Mouse (Mus musculus): ENCODE measurements around the gene Kif4. TPM values are rescaled to one million over a fixed set of nuclear protein-coding genes. Genes with fewer than 3 reads are reported as not detected.

Kif4 gene
- polyA plus RNA-seq, 1 experiment = 13.4 TPM

DNA sequence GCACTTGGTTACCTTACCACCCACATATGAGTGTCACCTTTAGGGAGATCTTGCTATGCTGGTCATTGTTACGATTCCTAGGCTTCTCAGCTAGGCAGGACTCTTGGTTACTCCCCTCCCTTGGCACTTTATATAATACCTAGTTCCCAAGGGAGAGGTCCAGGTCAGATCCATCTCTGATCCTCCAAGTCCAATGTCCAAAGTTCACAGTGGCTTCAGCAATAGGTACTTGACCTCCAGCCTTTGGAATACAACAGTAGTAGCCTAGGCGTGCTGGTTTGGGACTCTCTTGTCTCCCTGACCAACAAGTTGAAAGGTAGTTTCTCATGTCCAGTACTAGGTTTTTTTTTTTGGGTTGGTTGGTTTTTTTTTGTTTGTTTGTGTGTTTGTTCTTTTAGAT is 3.5 kb downstream of the Kif4 start:
- Histone ChIP-seq H3K4me1 (ENCODE audit: control insufficient read depth, insufficient read depth, low read length) (no peaks in the 10 kb centered on the region; the same call in 1 of the 2 replicates), H3K27ac (ENCODE audit: insufficient read depth, low read depth, low read length) (no peak overlapping the region), H3K4me3 (ENCODE audit: insufficient read depth, low read length) (no peak overlapping the region)
- no peak for TF ChIP-seq CTCF (IDR thresholded peaks at IDR 0.05; ENCODE audit: low read depth, low read length)
- TF ChIP-seq POLR2A (IDR thresholded peaks at IDR 0.05; ENCODE audit: borderline replicate concordance, low read depth, low read length) = no peak

DNA sequence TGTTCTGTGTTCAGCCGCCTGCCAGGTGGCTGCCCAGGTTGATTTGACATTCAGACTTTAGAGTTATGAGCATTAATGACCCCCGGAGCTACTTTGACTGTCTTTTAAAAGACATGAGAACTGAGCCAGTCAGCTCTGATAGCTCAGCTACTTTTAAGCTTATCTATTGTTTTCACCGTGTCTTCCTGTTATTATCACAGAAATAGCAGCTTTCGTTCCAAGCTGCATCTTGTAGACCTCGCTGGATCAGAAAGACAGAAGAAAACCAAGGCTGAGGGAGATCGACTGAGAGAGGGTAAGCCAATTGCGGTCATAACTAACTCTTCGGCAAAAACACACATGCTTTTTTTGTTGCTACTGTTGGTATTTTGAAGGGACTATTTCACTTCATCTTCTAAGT is 12.9 kb downstream of the Kif4 start:
- Histone ChIP-seq H3K27ac (ENCODE audit: insufficient read depth, low read depth, low read length) (no peak overlapping the region), H3K4me3 (ENCODE audit: insufficient read depth, low read length) (no peak overlapping the region), H3K4me1 (ENCODE audit: control insufficient read depth, insufficient read depth, low read length) (peaks cover 9% of the 10 kb centered on the region)
- TF ChIP-seq CTCF (IDR thresholded peaks at IDR 0.05; ENCODE audit: low read depth, low read length) (no peak), POLR2A (IDR thresholded peaks at IDR 0.05; ENCODE audit: borderline replicate concordance, low read depth, low read length) (no peak)

DNA sequence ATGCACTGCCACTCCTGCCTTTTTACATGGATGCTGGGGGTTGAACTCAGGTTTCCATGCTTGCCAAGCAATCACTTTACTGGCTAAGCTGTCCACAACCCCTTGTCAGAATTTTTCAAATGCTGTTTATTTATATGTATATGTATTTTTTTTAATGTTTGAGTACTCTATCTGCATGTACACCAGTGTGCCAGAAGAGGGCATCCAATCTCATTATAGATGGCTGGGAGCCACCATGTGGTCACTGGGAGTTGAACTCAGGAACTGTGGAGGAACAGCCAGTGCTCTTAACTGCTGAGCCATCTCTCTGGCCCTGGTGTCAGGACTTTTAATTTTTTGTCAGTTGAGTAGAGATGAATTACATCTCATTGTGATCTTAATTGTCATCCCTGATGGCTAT is 27.3 kb downstream of the Kif4 start:
- Histone ChIP-seq H3K4me1 (ENCODE audit: control insufficient read depth, insufficient read depth, low read length) (peaks cover 2% of the 10 kb centered on the region; the same call in 1 of the 2 replicates), H3K27ac (ENCODE audit: insufficient read depth, low read depth, low read length) (no peak overlapping the region), H3K4me3 (ENCODE audit: insufficient read depth, low read length) (no peak overlapping the region)
- TF ChIP-seq POLR2A (IDR thresholded peaks at IDR 0.05; ENCODE audit: borderline replicate concordance, low read depth, low read length) (no peak), CTCF (IDR thresholded peaks at IDR 0.05; ENCODE audit: low read depth, low read length) (no peak)

- TF ChIP-seq POLR2A (IDR thresholded peaks at IDR 0.05; ENCODE audit: borderline replicate concordance, low read depth, low read length) = no peak
- no peak for TF ChIP-seq CTCF (IDR thresholded peaks at IDR 0.05; ENCODE audit: low read depth, low read length)
These were observed 39.3 kb downstream of the Kif4 start for GRCm38 (mm10) chrX:100664825-100665224.

DNA sequence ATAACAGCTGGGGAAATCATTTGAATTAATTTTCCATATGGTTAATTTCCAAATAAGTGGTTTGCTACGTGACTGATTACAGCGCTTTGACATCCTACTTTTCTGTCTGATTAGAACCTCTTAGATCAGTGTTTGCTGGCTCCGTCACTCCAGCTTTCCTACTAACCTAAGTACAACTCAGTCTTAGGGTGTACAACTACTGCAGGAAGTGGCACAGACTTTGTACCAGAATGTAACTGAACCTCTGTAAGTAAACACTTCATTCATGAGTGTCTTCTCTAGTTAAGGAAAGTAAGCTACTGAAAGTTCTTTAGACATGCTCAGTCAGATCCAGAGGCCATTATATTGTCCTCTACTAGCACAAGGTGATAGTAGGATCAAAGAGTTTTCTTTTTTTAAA is 52.7 kb downstream of the Kif4 start:
- Histone ChIP-seq H3K27ac (ENCODE audit: insufficient read depth, low read depth, low read length) (no peak overlapping the region), H3K4me1 (ENCODE audit: control insufficient read depth, insufficient read depth, low read length) (no peaks in the 10 kb centered on the region), H3K4me3 (ENCODE audit: insufficient read depth, low read length) (no peak overlapping the region)
- TF ChIP-seq CTCF (IDR thresholded peaks at IDR 0.05; ENCODE audit: low read depth, low read length) (no peak), POLR2A (IDR thresholded peaks at IDR 0.05; ENCODE audit: borderline replicate concordance, low read depth, low read length) (no peak)

More at GRCm38 (mm10) chrX:100664825-100665224, 39.3 kb downstream of the Kif4 start:
- no peak overlapping the region for H3K4me3 ChIP-seq (ENCODE audit: insufficient read depth, low read length)
- no peak overlapping the region for H3K27ac ChIP-seq (ENCODE audit: insufficient read depth, low read depth, low read length)
- H3K4me1 ChIP-seq (ENCODE audit: control insufficient read depth, insufficient read depth, low read length) = no peaks in the 10 kb centered on the region

- H3K4me1 ChIP-seq (ENCODE audit: control insufficient read depth, insufficient read depth, low read length) = no peaks in the 10 kb centered on the region
- TF ChIP-seq CTCF (IDR thresholded peaks at IDR 0.05; ENCODE audit: low read depth, low read length) = no peak
- no peak for TF ChIP-seq POLR2A (IDR thresholded peaks at IDR 0.05; ENCODE audit: borderline replicate concordance, low read depth, low read length)
- H3K4me3 ChIP-seq (ENCODE audit: insufficient read depth, low read length) = no peak overlapping the region
- H3K27ac ChIP-seq (ENCODE audit: insufficient read depth, low read depth, low read length) = no peak overlapping the region
These were observed 61.0 kb downstream of the Kif4 start for GRCm38 (mm10) chrX:100686527-100686926.

DNA sequence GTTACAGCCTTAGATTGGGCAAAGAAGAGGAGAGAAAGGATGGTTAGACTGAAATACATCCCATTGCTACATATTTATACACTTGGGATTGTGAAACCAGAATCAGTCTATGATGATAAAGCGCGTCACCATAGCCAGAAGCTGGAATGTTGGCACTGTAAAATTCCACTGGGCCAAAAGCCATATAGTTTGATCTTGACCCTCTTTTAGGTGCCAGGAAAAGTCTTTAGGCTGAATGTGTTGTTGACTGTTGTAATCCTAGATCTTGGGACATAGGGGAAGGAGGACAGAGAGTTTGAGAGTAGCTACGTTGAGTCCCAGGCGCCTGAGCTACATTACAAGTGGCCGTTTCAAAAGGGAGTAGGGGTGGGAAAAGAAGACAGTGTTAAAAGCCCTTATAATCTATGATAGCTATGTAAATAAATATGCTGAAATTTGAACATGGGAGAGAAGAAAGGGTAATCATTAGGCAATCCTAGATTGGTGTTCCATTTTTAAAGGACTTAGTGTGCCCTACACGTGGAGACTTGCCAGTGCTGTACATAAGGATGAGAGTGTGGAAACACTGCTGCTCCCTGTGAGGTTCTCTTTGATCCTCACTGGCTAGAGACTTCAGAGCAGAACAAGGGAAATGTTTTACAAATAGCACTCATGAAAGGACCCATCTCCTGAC is 62.0 kb downstream of the Kif4 start:
- Histone ChIP-seq H3K4me3 (ENCODE audit: insufficient read depth, low read length) (no peak overlapping the region), H3K27ac (ENCODE audit: insufficient read depth, low read depth, low read length) (no peak overlapping the region), H3K4me1 (ENCODE audit: control insufficient read depth, insufficient read depth, low read length) (no peaks in the 10 kb centered on the region)
- TF ChIP-seq CTCF (IDR thresholded peaks at IDR 0.05; ENCODE audit: low read depth, low read length) (no peak), POLR2A (IDR thresholded peaks at IDR 0.05; ENCODE audit: borderline replicate concordance, low read depth, low read length) (no peak)

GRCm38 (mm10) chrX:100688033-100688370 is 62.5 kb downstream of the Kif4 start:
- no peak overlapping the region for H3K4me3 ChIP-seq (ENCODE audit: insufficient read depth, low read length)
- TF ChIP-seq CTCF (IDR thresholded peaks at IDR 0.05; ENCODE audit: low read depth, low read length) (no peak), POLR2A (IDR thresholded peaks at IDR 0.05; ENCODE audit: borderline replicate concordance, low read depth, low read length) (no peak)
- H3K27ac ChIP-seq (ENCODE audit: insufficient read depth, low read depth, low read length) = no peak overlapping the region
- no peaks in the 10 kb centered on the region for H3K4me1 ChIP-seq (ENCODE audit: control insufficient read depth, insufficient read depth, low read length)

DNA sequence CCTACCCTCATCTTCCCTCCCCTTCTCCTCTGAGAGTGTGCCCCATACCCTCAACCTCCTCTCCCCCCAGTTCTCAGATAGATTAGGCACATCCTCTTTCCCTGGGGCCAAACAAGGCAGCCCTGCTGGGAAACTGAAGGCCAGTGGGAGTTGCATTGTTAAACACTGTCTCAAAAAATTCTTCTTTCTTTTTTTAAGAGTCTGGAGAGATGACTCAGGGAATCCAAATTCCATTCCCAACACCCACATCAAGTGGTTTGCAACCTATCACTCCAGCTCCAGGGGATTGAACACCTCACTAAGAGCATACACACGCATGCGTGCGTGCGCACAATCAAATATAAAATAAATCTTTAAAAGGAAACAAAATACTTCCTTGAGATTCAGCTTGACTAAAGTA is 71.2 kb downstream of the Kif4 start:
- TF ChIP-seq CTCF (IDR thresholded peaks at IDR 0.05; ENCODE audit: low read depth, low read length) = no peak
- TF ChIP-seq POLR2A (IDR thresholded peaks at IDR 0.05; ENCODE audit: borderline replicate concordance, low read depth, low read length) = no peak
- Histone ChIP-seq H3K27ac (ENCODE audit: insufficient read depth, low read depth, low read length) (no peak overlapping the region), H3K4me3 (ENCODE audit: insufficient read depth, low read length) (no peak overlapping the region), H3K4me1 (ENCODE audit: control insufficient read depth, insufficient read depth, low read length) (no peaks in the 10 kb centered on the region)

GRCm38 (mm10) chrX:100708032-100708431 is 82.5 kb downstream of the Kif4 start:
- no peak overlapping the region for H3K4me3 ChIP-seq (ENCODE audit: insufficient read depth, low read length)
- H3K27ac ChIP-seq (ENCODE audit: insufficient read depth, low read depth, low read length) = no peak overlapping the region
- no peak for TF ChIP-seq CTCF (IDR thresholded peaks at IDR 0.05; ENCODE audit: low read depth, low read length)
- no peak for TF ChIP-seq POLR2A (IDR thresholded peaks at IDR 0.05; ENCODE audit: borderline replicate concordance, low read depth, low read length)
- no peaks in the 10 kb centered on the region for H3K4me1 ChIP-seq (ENCODE audit: control insufficient read depth, insufficient read depth, low read length)
